Mouse (Mus musculus) lung, embryonic 14.5 days (tissue): ENCODE data around the gene Clip4. TPM values are rescaled to one million over a fixed set of nuclear protein-coding genes. Genes with fewer than 3 reads are reported as not detected.

Source experiments
- ATAC-seq: fragments of 200-750 bp; cut with Nextera tagmentation; 2 replicates; pipeline ENCODE4 v1.8.0; 2017; ENCODE audit warnings: mild to moderate bottlenecking, moderate TSS enrichment, moderate library complexity; ENCODE audit not compliant: insufficient read depth
- DNase-seq: peaks from one replicate; pipeline ENCODE4 v3.0.0-alpha.2; 2015
- H3K27ac ChIP-seq: fragments of 300-500 bp; sonication (generic); 2 replicates; pipeline ENCODE4 v1.5.1; 2014; ENCODE audit warnings: low read depth, mild to moderate bottlenecking, moderate library complexity
- H3K27me3 ChIP-seq: fragments of 300-500 bp; sonication (generic); 2 replicates; pipeline ENCODE4 v1.6.1; 2014; ENCODE audit warnings: low read length, control low read depth; ENCODE audit not compliant: insufficient read depth
- H3K36me3 ChIP-seq: fragments of 300-500 bp; sonication (generic); 2 replicates; pipeline ENCODE4 v1.6.1; 2014; ENCODE audit warnings: control low read depth; ENCODE audit not compliant: insufficient read depth
- H3K4me1 ChIP-seq: fragments of 300-500 bp; sonication (generic); 2 replicates; pipeline ENCODE4 v1.6.1; 2014; ENCODE audit warnings: antibody characterized with exemption, control low read depth; ENCODE audit not compliant: insufficient read depth
- H3K4me2 ChIP-seq: fragments of 300-500 bp; sonication (generic); 2 replicates; pipeline ENCODE4 v1.6.1; 2014; ENCODE audit warnings: mild to moderate bottlenecking
- H3K4me3 ChIP-seq: fragments of 300-500 bp; sonication (generic); 2 replicates; pipeline ENCODE4 v1.5.1; 2014; ENCODE audit warnings: low read depth, low read length
- H3K9ac ChIP-seq: fragments of 300-500 bp; sonication (generic); 2 replicates; pipeline ENCODE4 v1.6.1; 2014
- H3K9me3 ChIP-seq: fragments of 300-500 bp; sonication (generic); 2 replicates; pipeline ENCODE4 v1.6.1; 2016; ENCODE audit warnings: low read depth, low read length, control low read depth
- CTCF ChIP-seq: IDR thresholded peaks from 2 replicates; pipeline ENCODE4 v1.5.1; 2016; ENCODE audit warnings: antibody characterized with exemption, low read depth
- WGBS: fragments of 180-500 bp; shearing (Covaris S2); extraction: QIAGEN DNeasy Blood & Tissue Kit; methylation state at CpG from one replicate; pipeline ENCODE4 v1.1.7; 2014; 5-methylcytosine and 5-hydroxymethylcytosine counted together
- polyA plus RNA-seq: library from polyadenylated mRNA; unstranded; fragments of >200 nt; fragmentation: Nextera tagmentation; extraction: Ambion mirVana; gene quantifications from 2 replicates; pipeline ENCODE4 v1.2.1, GENCODE M21; 2014

Clip4 gene
- polyA plus RNA-seq, 1 experiment from 2014 or later, result 4.3 TPM

GRCm38 (mm10) chr17:71816136-71816864 is 48.0 kb downstream of the Clip4 start:
- ATAC-seq, result no peak
- no peaks in the 10 kb centered on the region for H3K9me3 ChIP-seq
- WGBS, result 79% methylated on average over 8 of the region's 8 CpGs
- DNase-seq, result no peak
- no peak for TF ChIP-seq CTCF
- no peak overlapping the region for H3K4me3 ChIP-seq
- no peak overlapping the region for H3K4me2 ChIP-seq
- no peak overlapping the region for H3K9ac ChIP-seq
- no peaks in the 10 kb centered on the region for H3K36me3 ChIP-seq
- H3K4me1 ChIP-seq, result peaks cover 1% of the 10 kb centered on the region; the same call in 1 of the 2 replicates
- H3K27me3 ChIP-seq, result no peaks in the 10 kb centered on the region
- H3K27ac ChIP-seq, result no peak overlapping the region

GRCm38 (mm10) chr17:71823622-71824306 is 55.5 kb downstream of the Clip4 start:
- Histone ChIP-seq H3K27me3 (no peaks in the 10 kb centered on the region), H3K9ac (no peak overlapping the region), H3K36me3 (no peaks in the 10 kb centered on the region), H3K4me2 (no peak overlapping the region), H3K9me3 (no peaks in the 10 kb centered on the region), H3K27ac (no peak overlapping the region), H3K4me1 (no peaks in the 10 kb centered on the region), H3K4me3 (no peak overlapping the region)
- DNase-seq (no peak), ATAC-seq (no peak)
- WGBS, result 62% methylated on average over 8 of the region's 8 CpGs
- TF ChIP-seq CTCF, result no peak

- no peak for DNase-seq
- 18% methylated on average over 3 of the region's 3 CpGs for WGBS
- Histone ChIP-seq H3K9me3 (no peaks in the 10 kb centered on the region), H3K27me3 (no peaks in the 10 kb centered on the region), H3K4me3 (no peak overlapping the region), H3K27ac (no peak overlapping the region), H3K4me2 (no peak overlapping the region), H3K4me1 (no peaks in the 10 kb centered on the region), H3K9ac (no peak overlapping the region), H3K36me3 (0 out of 2 replicates have a peak, but pooled peaks cover 4% of the 10 kb centered on the region)
- ATAC-seq, result no peak
- no peak for TF ChIP-seq CTCF
Measured at GRCm38 (mm10) chr17:71826603-71827002, 58.3 kb downstream of the Clip4 start.

- WGBS, result 37% methylated on average over 8 of the region's 8 CpGs
- H3K9me3 ChIP-seq, result no peaks in the 10 kb centered on the region
- ATAC-seq (peak; percentile 7; the same call in 1 of the 2 replicates), DNase-seq (peak; percentile 70)
- no peaks in the 10 kb centered on the region for H3K27me3 ChIP-seq
- no peak overlapping the region for H3K27ac ChIP-seq
- TF ChIP-seq CTCF, result no peak
- H3K4me1 ChIP-seq, result no peaks in the 10 kb centered on the region
- no peak overlapping the region for H3K9ac ChIP-seq
- no peak overlapping the region for H3K4me2 ChIP-seq
- no peak overlapping the region for H3K4me3 ChIP-seq
- 0 out of 2 replicates have a peak, but pooled peaks cover 4% of the 10 kb centered on the region for H3K36me3 ChIP-seq
Measured at GRCm38 (mm10) chr17:71827627-71828026, 59.4 kb downstream of the Clip4 start.

- peak; percentile 12 for DNase-seq
- no peak for ATAC-seq
- Histone ChIP-seq H3K9ac (no peak overlapping the region), H3K4me3 (no peak overlapping the region), H3K27ac (no peak overlapping the region), H3K27me3 (no peaks in the 10 kb centered on the region), H3K9me3 (no peaks in the 10 kb centered on the region), H3K36me3 (0 out of 2 replicates have a peak, but pooled peaks cover 4% of the 10 kb centered on the region), H3K4me2 (no peak overlapping the region), H3K4me1 (no peaks in the 10 kb centered on the region)
- TF ChIP-seq CTCF, result no peak
- WGBS, result 30% methylated on average over 12 of the region's 12 CpGs
Measured at GRCm38 (mm10) chr17:71828647-71829414, 60.6 kb downstream of the Clip4 start.

GRCm38 (mm10) chr17:71831960-71832359 is 63.7 kb downstream of the Clip4 start:
- no peaks in the 10 kb centered on the region for H3K4me1 ChIP-seq
- WGBS, result 74% methylated on average over 3 of the region's 3 CpGs
- H3K27me3 ChIP-seq, result no peaks in the 10 kb centered on the region
- TF ChIP-seq CTCF, result peak; percentile 33
- H3K4me2 ChIP-seq, result no peak overlapping the region
- H3K9ac ChIP-seq, result no peak overlapping the region
- H3K36me3 ChIP-seq, result 0 out of 2 replicates have a peak, but pooled peaks cover 4% of the 10 kb centered on the region
- ATAC-seq (no peak), DNase-seq (peak; percentile 45)
- H3K27ac ChIP-seq, result no peak overlapping the region
- no peak overlapping the region for H3K4me3 ChIP-seq
- no peaks in the 10 kb centered on the region for H3K9me3 ChIP-seq

GRCm38 (mm10) chr17:71862184-71862583 is 93.9 kb downstream of the Clip4 start:
- H3K27ac ChIP-seq, result no peak overlapping the region
- H3K4me2 ChIP-seq, result no peak overlapping the region
- H3K27me3 ChIP-seq, result no peaks in the 10 kb centered on the region
- H3K36me3 ChIP-seq, result no peaks in the 10 kb centered on the region
- no peak overlapping the region for H3K4me3 ChIP-seq
- no peaks in the 10 kb centered on the region for H3K9me3 ChIP-seq
- H3K4me1 ChIP-seq, result no peaks in the 10 kb centered on the region
- no peak for ATAC-seq
- no peak for DNase-seq
- TF ChIP-seq CTCF, result no peak
- no peak overlapping the region for H3K9ac ChIP-seq
- 82% methylated on average over 3 of the region's 3 CpGs for WGBS
